Mouse (Mus musculus): ENCODE measurements around the gene Cx3cr1.
A peak's percentile ranks its signal among the peaks of the same experiment; 100 is the strongest.
"Not testable (repeated sequence)": the region's sequence is repeated elsewhere in the genome, so short reads cannot be mapped to it uniquely, and the experiment has no call there.

The Cx3cr1 gene

DNA sequence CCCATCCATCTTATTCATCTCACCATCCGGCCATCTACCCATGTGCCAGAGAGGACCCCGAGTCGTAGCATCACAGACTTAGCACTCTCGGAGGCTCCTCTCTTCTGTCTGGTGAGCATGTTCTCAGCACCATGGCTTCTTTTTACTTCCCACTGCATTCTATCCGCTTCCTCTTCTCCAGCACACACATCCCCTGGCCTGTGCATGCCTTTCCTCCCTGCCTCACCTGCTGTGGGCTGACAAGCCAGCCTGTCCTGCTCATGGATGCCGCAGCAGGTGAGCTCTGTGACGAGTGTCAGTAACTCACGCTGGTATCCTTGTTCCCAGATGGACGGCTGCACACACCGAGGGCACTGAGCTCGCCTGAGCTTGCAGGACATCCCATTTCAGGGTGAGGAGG lies at the start of gene Cx3cr1:
TSS of gene Cx3cr1 (minus strand) at position 101 of the 400 bp plus-strand sequence.
- no peak for DNase-seq (ENCODE audit: low read depth, low spot score)

GRCm38 (mm10) chr9:120118212-120118611 lies 48.5 kb upstream of the Cx3cr1 start:
- no peak for DNase-seq (ENCODE audit: low read depth, low spot score)

GRCm38 (mm10) chr9:120116184-120116624 lies 46.5 kb upstream of the Cx3cr1 start:
- DNase-seq (ENCODE audit: low read depth, low spot score): peak; percentile 72

- DNase-seq (ENCODE audit: low read depth, low spot score): peak; percentile 83
These were observed 45.9 kb upstream of the Cx3cr1 start for GRCm38 (mm10) chr9:120115580-120115979.

DNA sequence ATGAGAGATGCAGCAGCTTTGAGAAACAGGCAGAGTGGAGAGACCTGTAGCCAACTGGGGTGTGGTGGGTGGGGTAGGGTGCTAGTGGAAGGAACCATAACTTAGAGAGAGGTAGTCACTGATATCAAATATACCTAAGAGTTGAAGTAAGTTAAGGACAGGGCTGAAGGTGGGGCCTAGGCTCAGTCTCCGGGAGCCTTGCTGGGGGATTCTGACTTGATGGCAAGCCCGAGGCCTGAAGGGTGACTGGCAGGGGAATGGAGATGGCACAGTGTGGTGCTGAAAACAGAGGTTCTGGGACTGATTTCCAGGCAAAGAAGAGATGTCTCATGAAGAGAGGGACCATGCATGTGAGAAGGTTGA lies 45.1 kb upstream of the Cx3cr1 start:
- DNase-seq (ENCODE audit: low read depth, low spot score): peak; percentile 68

DNA sequence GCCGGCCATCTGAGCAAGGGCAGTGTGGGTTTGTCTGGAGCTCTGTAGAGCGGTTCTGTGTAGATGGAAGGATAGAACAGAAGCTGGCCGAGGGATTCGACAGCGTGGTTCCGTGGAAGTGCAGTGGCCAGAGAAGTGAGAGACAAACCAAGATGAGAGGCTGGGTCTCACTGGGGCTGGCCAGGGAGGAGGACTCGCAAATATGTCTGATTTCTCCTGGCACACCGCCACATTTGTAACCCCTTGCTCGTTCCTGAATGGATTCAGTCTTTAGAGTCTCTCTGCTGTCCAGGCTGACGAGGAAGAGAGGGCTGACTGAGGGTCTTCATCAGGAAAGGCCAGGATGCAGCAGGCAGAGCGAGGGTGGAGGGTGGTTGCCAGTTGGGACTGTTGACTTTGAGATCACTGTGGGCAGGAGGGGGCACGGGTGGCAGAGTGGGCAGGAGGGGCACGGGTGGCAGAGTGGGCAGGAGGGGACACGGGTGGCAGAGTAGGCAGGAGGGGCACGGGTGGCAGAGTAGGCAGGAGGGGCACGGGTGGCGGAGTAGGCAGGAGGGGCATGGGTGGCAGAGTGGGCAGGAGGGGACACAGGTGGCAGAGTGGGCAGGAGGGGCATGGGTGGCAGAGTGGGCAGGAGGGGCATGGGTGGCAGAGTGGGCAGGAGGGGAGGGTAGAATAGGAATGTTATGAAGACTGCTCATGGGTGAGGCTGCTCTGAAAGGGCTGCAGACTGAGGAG lies 44.5 kb upstream of the Cx3cr1 start:
- no peak for DNase-seq (ENCODE audit: low read depth, low spot score)

- no peak for DNase-seq (ENCODE audit: low read depth, low spot score)
These were observed 43.8 kb upstream of the Cx3cr1 start for GRCm38 (mm10) chr9:120113456-120113855.

DNA sequence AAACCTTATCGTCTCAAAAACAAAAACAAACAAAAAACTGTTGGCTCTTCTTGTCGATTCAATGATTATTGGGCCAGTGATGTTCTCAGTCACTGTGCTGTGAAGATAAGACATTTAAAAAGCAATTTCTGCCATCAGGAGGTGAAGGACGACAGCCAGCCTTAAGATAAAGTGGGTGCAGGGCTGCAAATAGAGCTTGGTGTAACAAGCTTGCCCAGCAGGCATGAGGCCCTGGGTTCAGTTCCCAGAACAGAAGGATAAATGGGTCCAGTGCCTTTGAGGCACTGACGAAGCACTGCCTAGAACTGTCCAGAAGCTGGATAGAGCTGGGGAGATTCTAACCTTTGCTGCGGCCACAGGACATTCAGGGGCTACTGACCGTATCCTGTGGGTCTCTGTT lies 42.8 kb upstream of the Cx3cr1 start:
- peak; percentile 62 for DNase-seq (ENCODE audit: low read depth, low spot score)

GRCm38 (mm10) chr9:120111156-120111945 lies 41.7 kb upstream of the Cx3cr1 start:
- DNase-seq (ENCODE audit: low read depth, low spot score): no peak

- peak; percentile 95 for DNase-seq (ENCODE audit: low read depth, low spot score)
These were observed 40.7 kb upstream of the Cx3cr1 start, which contains the start of gene Slc25a38 for GRCm38 (mm10) chr9:120110211-120111018. Gene Slc25a38, plus strand, starts transcription at chr9:120110374.

DNA sequence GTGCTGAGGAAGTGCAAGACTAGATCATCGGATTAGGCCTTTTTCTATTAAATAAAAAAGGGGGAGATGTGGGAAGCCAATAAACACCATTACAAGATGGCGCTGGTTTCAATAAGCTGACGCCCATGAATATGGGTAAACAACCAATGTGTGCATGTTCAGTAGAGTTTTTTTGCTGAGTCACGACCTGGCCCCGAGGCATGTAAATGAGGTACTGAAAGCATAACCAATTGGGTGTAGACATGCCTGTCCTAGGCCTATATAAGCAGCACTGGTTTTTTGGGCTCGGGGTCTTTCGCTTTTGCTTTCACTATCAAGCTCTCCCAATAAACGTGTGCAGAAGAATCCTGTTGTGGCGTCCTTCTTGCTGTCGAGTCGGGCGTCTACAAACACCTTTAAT lies 39.3 kb upstream of the Cx3cr1 start:
- DNase-seq (ENCODE audit: low read depth, low spot score): not testable (repeated sequence)

DNA sequence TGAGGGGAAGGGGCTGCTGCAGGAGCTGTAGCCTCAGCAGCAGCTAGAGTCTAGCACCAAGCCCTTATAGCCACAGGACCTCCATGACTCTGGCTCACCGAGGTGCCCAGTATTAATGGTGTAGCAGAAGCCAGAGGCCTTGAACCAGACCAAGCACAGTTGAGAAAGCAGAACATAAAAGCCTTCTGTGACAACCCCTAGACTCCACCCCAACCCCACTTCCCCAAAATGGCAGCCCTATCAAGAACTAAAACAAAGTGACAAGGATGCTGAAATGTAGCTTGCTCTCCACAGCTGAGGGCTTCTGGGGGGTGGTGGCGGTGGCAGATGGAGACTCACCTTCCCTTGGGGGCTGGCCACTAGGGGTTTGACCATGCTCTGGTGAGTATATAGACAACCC lies 31.5 kb upstream of the Cx3cr1 start:
- no peak for DNase-seq (ENCODE audit: low read depth, low spot score)

- DNase-seq (ENCODE audit: low read depth, low spot score): no peak
These were observed 29.6 kb upstream of the Cx3cr1 start for GRCm38 (mm10) chr9:120099304-120099703.

- no peak for DNase-seq (ENCODE audit: low read depth, low spot score)
These were observed 29.0 kb upstream of the Cx3cr1 start for GRCm38 (mm10) chr9:120098682-120099081.

DNA sequence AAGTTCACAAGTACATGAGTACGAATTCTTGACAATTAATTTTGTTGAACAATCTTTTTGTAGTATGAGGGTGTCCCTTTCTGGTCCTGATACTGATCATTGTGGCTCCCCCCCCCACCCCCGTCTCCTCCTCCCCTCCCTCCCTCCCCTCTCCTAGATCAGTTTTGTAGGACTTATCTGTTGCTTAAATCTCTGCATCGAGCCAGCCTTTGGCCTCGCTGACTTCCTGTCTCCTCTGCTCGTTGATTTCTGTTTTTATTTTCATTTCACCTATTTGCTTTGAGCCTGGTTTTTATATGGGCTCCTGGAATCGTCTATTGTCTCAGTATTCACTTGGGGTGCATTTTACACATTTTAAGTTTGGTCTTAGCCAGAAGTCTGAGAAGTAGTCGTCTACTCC lies 26.2 kb upstream of the Cx3cr1 start:
- no peak for DNase-seq (ENCODE audit: low read depth, low spot score)

DNA sequence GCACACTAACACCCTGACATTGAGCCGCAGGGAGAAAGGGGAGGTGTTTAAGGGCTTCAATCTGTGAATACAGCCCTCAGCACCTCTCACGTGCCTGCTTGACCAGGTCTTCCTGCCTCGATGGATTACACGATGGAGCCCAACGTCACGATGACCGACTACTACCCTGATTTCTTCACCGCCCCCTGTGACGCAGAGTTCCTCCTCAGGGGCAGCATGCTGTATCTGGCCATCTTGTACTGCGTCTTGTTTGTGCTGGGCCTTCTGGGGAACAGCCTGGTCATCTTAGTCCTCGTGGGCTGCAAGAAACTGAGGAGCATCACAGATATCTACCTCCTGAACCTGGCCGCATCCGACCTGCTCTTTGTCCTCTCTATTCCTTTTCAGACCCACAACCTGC lies 24.0 kb upstream of the Cx3cr1 start:
- no peak for DNase-seq (ENCODE audit: low read depth, low spot score)

GRCm38 (mm10) chr9:120091696-120092238 lies 22.1 kb upstream of the Cx3cr1 start, which contains the start of gene Ccr8:
Gene Ccr8, plus strand, starts transcription at chr9:120092114.
- no peak for DNase-seq (ENCODE audit: low read depth, low spot score)

DNA sequence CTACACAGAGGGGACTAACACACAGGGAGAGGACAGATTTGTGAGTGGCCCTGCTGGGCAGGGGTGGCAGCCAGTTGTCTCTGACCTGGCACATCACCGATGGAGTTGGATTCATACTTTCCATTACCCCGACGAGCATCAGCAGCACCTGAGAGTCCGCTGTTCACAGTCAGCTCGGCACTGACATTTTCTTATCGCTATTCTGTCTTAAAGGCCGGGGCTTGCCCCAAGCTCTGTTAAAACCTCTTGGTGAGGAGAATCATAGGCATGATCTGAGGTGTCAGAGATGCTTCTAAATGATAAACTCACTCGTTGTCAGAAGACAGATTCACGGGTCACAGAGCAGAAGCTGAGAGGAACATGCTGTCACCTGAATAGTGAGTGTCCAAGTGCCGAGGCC lies 21.4 kb upstream of the Cx3cr1 start:
- no peak for DNase-seq (ENCODE audit: low read depth, low spot score)

- DNase-seq (ENCODE audit: low read depth, low spot score): no peak
These were observed 19.4 kb upstream of the Cx3cr1 start for GRCm38 (mm10) chr9:120089125-120089524.

GRCm38 (mm10) chr9:120084406-120084805 lies 14.7 kb upstream of the Cx3cr1 start:
- no peak for DNase-seq (ENCODE audit: low read depth, low spot score)

- no peak for DNase-seq (ENCODE audit: low read depth, low spot score)
These were observed 13.6 kb upstream of the Cx3cr1 start for GRCm38 (mm10) chr9:120083158-120083894.

Measured in c-Kit-negative CD71-positive TER-119-positive erythroid progenitor cells, embryonic 14.5 days (primary cell).